Mouse (Mus musculus): Measurements from ENCODE around the gene Ntan1.
"Not testable (repeated sequence)": the region's sequence is repeated elsewhere in the genome, so short reads cannot be mapped to it uniquely, and the experiment has no call there.

Gene Ntan1

DNA sequence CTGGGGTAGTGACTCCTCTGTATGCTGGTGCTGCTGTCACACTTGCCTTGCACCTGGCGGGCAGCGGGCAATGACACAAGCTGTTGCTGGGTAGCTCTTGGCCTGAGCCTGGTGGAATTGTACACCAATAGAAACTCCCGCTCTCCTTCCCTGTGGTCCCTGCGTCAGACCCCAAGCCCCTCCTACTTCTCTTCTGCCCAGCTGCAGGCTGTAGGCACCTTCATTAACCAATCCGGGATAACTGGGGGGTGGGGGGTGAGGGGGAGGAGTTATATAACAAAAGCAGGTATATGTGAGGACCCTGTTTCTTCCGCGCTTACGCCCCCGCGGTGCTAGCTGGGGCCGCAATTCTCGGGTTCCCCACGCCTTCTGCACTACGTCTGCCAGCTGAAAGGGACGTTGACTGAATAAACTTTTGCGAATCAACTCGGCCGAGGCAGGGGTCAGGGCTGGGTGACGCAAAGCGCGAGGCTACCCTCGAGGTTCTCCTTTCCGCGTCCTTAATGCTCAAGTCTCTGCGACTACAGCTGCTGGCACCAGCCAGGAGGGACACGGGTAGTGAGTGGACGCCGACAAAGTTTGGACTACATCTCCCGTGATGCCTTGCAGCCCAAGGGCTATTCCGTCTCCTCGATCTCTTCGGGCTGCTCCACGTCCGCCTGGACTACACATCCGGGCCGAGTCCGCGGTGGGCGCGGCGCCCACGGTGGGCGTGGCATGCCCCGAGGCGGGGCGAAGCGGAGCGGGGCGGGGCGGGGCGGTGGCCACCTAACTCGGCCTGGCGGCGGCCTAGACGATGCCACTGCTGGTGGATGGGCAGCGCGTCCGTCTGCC is at the start of gene Ntan1:
Ntan1 (plus strand) TSS at position 286 of the 834 bp plus-strand sequence.
- peak; percentile 97 for DNase-seq

DNA sequence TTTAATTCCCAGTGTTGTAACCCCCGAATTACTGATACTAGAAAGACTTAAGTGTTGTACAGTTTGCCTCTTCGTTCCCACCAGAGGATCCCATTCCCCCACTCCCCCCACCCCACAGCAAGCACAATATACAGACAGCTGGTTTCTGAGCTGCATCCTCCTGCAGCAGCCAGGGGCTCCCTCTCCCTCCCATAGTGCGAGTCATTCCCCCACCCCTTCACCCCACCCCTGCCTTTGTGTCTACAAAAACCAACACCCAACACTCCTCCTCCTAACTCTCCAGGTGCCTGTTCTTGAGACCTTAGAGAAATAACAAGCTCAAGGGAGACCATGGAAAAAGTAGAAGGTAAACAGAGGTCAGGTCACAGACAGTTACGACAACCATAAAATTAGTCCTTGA is 47.0 kb upstream of the Ntan1 start:
- DNase-seq = not testable (repeated sequence)

DNA sequence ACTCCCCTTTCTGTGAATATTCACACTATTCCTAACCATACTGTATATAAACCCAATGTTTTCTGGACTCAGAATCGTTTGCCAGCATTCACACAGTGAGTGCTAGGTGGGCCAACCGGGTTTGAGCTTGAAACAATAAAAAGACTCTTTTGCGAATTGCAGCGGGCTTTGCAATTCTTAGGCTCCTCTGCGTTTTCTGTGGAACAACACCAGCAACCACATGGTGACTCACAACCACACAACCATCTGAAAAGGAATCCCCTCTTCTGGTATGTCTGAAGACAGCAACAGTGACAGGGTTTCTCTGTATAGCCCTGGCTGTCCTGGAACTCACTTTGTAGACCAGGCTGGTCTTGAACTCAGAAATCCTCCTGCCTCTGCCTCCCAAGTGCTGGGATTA is 46.6 kb upstream of the Ntan1 start:
- not testable (repeated sequence) for DNase-seq

DNA sequence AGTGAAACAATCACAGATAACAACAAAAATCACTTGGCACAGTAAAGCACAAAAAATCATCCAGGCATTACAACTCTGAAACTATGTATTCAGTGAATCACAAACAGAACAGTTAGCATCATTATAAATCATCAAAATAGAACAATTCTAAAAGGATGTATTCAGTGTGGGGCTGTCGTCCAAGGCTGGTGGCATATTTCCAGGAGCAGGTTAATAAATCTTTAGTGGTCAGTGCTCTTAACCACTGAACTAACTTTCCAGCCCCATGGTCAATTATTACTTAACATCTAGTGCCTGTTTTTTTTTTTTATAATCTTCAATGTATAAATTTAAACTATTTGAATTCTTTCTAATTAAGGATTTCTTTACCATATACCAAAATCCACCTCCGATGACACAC is 44.6 kb upstream of the Ntan1 start:
- DNase-seq = not testable (repeated sequence)

- DNase-seq = not testable (repeated sequence)
These were observed 44.0 kb upstream of the Ntan1 start for GRCm38 (mm10) chr16:13774651-13775050.

- peak; percentile 93 for DNase-seq
These were observed 38.1 kb upstream of the Ntan1 start, which contains the start of gene Rrn3 for GRCm38 (mm10) chr16:13780353-13781036. Gene Rrn3 (plus strand): TSS chr16:13780708.

GRCm38 (mm10) chr16:13781216-13781615 is 37.4 kb upstream of the Ntan1 start:
- DNase-seq = no peak

- no peak for DNase-seq
These were observed 32.7 kb upstream of the Ntan1 start for GRCm38 (mm10) chr16:13785932-13786331.

GRCm38 (mm10) chr16:13793441-13793840 is 25.2 kb upstream of the Ntan1 start:
- not testable (repeated sequence) for DNase-seq

GRCm38 (mm10) chr16:13796746-13797175 is 21.9 kb upstream of the Ntan1 start:
- no peak for DNase-seq

DNA sequence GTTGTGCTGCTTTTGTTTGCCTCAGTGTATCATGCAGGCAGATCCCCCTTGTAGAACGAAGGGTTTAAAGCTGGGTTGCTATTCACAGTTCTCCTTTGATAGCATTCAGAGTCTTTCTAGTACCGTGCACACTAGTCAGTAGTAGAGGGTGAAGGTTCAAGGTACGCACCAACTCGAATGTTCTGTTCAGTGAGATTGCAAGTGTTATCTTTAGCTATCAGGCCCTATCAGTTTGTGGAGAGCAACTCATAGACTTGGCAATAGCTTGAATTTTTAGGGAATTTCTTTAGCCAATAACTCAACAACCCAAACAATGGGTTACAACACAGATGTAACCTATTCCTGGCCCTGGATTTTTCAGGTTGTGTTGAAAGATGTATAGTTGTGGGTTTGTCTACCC is 17.4 kb upstream of the Ntan1 start:
- no peak for DNase-seq

DNA sequence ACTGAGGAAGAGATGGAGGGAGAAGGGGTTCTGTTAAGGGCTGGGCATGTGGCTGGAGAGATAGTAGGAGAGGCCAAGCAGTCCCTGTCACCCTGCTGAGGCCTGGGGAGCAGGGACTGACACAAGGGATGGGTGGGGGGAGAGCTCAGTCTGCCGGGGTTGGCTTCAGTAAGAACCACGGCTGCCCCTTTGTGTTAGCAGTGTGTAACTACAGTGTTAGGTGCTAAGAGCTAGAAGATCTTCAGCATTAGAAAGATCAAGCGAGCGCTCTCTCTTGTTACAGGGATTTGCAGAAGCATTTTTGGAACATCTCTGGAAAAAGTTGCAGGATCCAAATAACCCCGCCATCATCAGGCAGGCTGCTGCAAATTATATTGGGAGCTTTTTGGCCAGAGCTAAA is 14.0 kb upstream of the Ntan1 start:
- no peak for DNase-seq

- DNase-seq = no peak
These were observed 11.0 kb upstream of the Ntan1 start for GRCm38 (mm10) chr16:13807616-13808015.

DNA sequence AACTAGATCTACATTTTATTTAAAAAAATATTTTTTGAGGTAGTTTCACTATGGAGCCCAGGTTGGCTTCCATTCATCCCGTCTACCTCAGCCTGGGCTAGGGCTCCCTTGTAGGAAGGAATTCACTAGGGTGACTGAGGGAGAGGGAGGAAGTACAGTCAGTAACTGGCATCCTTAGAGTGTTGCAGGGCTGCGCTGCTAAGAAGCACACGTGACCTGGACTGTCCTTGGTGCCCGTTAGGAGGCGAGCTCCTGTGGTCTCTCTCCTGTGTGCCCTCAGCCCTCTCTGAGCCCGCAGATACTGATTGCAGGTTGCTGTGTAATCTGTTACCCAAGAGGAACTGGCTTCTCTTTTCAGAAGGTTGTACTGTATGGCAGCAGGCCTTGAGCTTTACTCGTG is 10.2 kb upstream of the Ntan1 start:
- DNase-seq = no peak

DNA sequence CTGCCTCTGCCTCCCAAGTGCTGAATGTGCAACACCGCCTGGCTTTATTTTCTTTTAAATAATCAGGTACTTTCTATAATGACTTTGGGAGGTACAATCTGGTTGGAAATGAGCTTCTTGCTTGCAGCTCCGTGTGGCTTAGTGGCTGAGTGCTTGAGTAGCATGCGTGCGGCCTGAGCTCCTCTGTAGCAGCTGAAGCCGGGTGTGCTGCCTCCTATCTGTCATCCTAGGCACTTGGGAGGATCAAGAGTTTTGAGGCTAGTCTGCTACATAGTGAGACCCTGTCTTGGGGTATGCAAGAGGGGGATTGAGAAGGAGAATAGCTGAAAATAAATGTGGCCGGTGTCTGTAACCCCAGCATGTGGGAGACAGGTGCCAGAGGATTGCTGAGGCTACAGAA is 6.5 kb upstream of the Ntan1 start:
- no peak for DNase-seq

DNA sequence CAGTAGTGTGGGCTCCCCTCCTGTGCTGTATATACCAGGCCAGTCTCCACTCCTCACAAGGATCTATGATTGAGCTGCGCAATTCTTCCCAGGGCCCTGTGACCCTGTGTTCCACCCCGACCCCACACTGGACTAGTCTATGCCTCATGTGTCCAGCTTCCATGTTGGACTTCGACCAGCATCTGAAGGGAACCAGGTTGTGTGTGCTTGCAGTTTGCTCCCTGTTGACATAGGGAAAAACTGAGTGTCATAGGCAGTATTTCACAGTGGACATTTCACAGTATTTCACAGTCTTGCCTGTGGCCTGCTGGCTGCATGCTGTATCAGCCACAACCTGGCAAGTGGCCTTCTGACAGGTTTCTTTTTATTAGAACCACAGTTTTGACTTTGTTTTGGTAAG is 5.4 kb upstream of the Ntan1 start:
- DNase-seq = no peak

DNA sequence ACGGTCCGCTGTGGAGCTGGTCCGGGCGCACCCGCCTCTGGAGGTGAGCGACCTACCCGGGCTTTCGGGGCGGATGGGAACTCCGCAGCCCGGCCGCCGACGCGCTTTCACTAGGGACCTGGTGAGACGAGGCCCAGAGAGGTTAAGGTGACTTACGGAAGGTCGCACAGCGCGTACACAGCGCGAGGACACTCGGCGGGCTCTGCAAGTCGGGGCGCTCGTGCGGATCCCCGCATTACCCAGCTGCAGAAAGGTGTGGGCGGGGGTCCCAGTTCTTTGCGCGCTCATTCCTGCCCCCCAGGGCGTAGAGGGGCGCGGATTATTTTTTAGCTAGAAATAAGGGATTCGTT is 724 bp downstream of the Ntan1 start:
- DNase-seq = no peak

- DNase-seq = no peak
These were observed 1.3 kb downstream of the Ntan1 start for GRCm38 (mm10) chr16:13819806-13820500.

DNA sequence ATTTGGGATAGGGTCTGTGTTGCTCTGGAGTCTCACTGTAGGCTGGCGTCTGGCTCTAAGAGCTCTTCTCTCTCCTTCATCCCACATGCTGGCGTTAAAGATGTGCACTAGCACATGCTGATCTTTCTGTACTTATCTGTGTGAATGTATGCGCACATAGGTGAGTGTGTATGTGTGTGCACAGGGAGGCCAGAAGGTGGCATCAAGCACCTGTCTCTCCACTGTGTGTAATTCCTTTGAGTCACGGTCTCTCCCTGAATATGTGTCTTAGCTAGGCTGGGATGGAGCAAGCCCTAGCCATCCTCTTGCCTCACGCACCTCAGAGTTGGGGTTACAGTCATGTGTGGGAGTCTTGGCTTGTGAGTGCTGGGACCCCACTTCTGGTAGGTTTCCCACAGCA is 2.1 kb downstream of the Ntan1 start:
- no peak for DNase-seq

- no peak for DNase-seq
These were observed 7.3 kb downstream of the Ntan1 start for GRCm38 (mm10) chr16:13825781-13826490.

DNA sequence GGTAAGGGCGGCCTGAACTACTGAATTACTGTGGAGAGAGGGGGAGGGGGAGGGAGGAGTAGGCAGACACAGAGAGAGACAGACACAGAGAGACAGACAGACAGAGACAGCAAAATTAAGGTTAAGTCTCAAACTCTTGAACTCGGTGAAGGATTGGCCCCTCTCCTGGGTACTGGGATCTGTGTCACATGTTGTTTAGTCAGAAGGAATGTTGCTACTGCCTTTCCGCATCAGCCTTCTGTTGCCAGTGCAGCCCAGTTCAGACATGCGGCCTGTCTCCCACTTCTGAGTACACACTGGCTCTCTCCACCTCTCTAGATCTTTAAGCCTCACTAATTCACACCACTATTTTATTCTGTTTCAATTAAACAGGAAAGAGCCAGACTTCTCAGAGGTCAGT is 7.9 kb downstream of the Ntan1 start:
- DNase-seq = no peak

- no peak for DNase-seq
These were observed 11.8 kb downstream of the Ntan1 start for GRCm38 (mm10) chr16:13830444-13830843.

DNA sequence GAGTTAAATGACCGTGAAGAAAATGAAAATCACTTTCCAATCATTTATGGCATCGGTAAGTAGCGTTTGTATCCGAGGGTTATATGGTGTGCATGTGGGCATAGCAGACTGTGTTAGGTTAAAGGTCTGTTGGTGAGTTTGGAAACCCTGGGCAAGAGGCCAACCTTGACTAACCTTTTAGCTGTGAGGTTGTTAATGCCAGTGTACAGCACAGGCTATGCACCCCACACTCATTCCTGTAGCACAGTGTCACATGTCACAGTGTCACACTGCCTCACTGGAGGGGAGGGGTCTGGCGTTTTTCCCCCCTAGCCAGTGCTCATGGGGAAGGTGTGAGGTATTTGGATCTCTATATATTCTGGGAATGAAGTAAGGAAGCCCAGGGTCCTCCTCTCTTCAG is 13.0 kb downstream of the Ntan1 start:
- DNase-seq = no peak

Measured in layer of hippocampus, adult 9-11 months (tissue).